Mouse (Mus musculus): ENCODE results near the gene Atp5b.

GRCm38 (mm10) chr10:128096313-128096692 lies 13.2 kb downstream of the Atp5b start:
- TF ChIP-seq POLR2A (IDR thresholded peaks at IDR 0.05; ENCODE audit: insufficient read depth, low read depth, low read length) (0 out of 2 replicates have a peak, but pooled peaks have one; percentile 8), CTCF (IDR thresholded peaks at IDR 0.05) (no peak)
